In genomic region chrX:11558260-11558659, GRCm38 (mm10) we compare ENCODE assay signal across 25 mouse cellular contexts.
"Had no signal": no experiment of that assay in that cellular context is flagged by ENCODE, and none has a peak within 500 bp of the region (broad histone marks: within the 10 kb centered on the region; RNA-seq: fewer than 3 reads in every experiment).

No protein-coding gene starts in this region.

- H3K27me3 ChIP-seq: liver, embryonic 13.5 days; lung, embryonic 15.5 days; midbrain, embryonic 15.5 days had no signal

- H3K4me3 ChIP-seq: limb, embryonic 10.5 days; limb, embryonic 12.5 days; limb, embryonic 13.5 days; limb, embryonic 15.5 days; liver, embryonic 12.5 days; liver, embryonic 13.5 days; liver, embryonic 15.5 days; lung, embryonic 15.5 days; megakaryocyte, embryonic 14.5 days; midbrain, embryonic 10.5 days; midbrain, embryonic 12.5 days; midbrain, embryonic 13.5 days; midbrain, embryonic 15.5 days; myocyte had no signal

- DNase-seq: left cerebral cortex, postnatal 4 days; liver; liver, embryonic 13.5 days; liver, postnatal 0 days; lung, adult 18-20 months; lung, adult 2 months; lung, embryonic 14.5 days; lung, postnatal 10 days; lung, postnatal 14 days; lung, postnatal 36 days; lung, postnatal 4 days; midbrain, embryonic 14.5 days had no signal

- H3K36me3 ChIP-seq: limb, embryonic 10.5 days; limb, embryonic 12.5 days; limb, embryonic 13.5 days; limb, embryonic 15.5 days; liver, embryonic 12.5 days; liver, embryonic 13.5 days; liver, embryonic 15.5 days; lung, embryonic 15.5 days; midbrain, embryonic 10.5 days; midbrain, embryonic 12.5 days; midbrain, embryonic 13.5 days; midbrain, embryonic 15.5 days had no signal
